Mouse (Mus musculus): ENCODE data around the gene Gm11168.
"Not testable (repeated sequence)": the region's sequence is repeated elsewhere in the genome, so short reads cannot be mapped to it uniquely, and the experiment has no call there.

GRCm38 (mm10) chr9:3007272-3007671 lies 4.1 kb downstream of the Gm11168 start:
- TF ChIP-seq CTCF (IDR thresholded peaks at IDR 0.05; ENCODE audit: low read depth); EP300 (optimal IDR thresholded peaks at IDR 0.05): not testable (repeated sequence)
